Mouse (Mus musculus): Measurements from ENCODE around the gene Mum1.
A peak's percentile ranks its signal among the peaks of the same experiment; 100 is the strongest.

The Mum1 gene

GRCm38 (mm10) chr10:80250573-80250972 lies 24.3 kb downstream of the Mum1 start:
- no peak for DNase-seq (ENCODE audit: low spot score in 2 of 2)

GRCm38 (mm10) chr10:80252011-80252410 lies 25.8 kb downstream of the Mum1 start:
- no peak for DNase-seq (ENCODE audit: low spot score in 2 of 2)

DNA sequence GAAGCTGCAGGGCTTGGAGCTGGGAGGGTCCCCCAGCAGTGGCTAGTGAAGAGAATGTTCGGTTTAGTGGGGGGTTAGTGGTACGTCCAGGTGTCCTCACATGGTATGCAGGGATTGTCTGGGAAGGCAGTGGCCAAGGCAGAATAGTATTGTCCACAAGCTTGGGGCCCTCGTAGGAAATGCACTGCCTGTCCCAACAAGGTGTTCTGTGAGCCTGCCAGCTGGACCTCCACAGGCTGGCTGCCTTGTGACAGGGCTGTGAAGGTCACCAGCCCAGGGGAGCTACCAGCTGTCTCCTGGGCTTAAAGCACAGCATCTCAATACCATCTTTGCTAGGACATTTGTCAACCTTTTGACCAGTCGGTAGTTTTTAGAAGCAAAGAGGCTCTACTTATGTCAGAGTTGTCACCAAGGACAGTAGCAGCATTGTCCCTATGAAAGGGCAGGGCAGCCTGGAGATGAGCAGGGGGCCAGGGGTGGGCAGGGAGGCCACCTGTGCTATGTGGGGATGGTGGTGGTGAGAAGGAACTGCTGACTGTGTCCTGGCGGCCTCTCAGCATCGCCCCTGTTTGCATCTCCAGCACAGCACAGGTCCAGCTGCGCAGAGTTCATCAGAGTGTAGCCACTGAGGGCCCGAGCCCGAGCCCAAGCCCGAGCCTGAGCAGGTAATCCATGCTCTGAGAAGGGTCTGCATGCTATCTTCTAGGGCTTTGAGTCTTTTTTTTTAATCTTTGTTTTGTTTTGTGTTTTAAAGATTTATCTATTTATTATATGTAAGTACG lies 26.4 kb downstream of the Mum1 start:
- no peak for DNase-seq (ENCODE audit: low spot score in 2 of 2)

DNA sequence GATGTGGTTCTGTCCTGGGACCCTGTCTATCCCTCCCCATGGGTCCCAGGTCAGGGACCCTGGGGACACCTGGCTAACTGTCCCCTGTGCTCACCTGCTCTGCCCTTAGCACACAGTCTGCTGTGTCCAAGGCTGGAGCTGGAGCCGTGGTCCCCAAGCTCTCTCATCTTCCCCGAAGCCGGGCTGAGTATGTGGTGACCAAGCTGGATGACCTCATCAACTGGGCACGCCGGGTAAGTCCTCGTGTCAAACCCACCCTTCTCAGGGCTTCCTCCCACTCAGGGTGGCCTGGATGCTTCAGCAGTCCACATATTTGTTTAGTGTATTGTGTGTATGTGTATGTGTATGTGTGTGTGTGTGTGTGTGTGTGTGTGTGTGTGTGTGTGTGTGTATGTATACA lies 27.3 kb downstream of the Mum1 start:
- no peak for DNase-seq (ENCODE audit: low spot score in 2 of 2)

DNA sequence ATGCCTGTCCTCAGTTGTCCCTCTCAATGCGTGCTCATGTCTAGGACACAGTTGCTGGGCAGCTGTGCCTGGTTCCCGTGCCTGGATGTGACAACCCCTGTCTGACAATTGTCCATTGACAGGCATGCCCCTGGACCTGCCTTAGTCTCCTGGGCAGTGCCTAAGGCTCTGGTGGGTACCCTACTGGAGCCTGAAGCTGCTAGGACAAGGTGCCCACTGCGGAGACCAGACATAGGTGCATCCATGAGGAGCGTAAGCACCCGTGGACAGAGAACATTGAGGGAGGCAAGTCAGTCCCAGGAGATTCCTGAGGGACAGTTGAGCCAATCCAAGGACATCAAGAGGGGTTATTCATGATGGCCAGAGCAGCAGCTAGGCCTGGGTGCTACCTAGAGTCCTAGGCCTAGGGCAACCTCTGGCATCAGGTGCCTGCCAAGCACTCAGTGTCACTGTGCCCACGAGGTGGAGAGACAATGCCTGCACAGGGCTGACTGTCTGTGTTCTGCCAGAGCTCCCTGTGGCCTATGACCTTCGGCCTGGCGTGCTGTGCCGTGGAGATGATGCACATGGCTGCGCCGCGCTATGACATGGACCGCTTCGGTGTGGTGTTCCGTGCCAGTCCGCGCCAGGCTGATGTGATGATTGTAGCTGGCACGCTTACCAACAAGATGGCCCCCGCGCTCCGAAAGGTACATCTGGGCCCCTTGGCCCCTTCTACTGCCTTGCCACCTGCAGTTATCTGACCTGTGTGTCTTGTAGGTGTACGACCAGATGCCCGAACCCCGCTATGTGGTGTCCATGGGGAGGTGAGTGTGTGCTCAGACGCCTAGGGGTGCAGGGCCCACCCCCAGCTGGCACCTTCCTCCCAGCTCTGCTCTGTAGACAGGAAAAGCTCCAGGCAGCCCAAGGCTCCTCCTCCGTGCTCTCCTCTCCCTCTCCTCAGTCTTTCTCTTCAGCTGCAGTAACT lies 28.4 kb downstream of the Mum1 start:
- DNase-seq (ENCODE audit: low spot score in 2 of 2) = no peak

DNA sequence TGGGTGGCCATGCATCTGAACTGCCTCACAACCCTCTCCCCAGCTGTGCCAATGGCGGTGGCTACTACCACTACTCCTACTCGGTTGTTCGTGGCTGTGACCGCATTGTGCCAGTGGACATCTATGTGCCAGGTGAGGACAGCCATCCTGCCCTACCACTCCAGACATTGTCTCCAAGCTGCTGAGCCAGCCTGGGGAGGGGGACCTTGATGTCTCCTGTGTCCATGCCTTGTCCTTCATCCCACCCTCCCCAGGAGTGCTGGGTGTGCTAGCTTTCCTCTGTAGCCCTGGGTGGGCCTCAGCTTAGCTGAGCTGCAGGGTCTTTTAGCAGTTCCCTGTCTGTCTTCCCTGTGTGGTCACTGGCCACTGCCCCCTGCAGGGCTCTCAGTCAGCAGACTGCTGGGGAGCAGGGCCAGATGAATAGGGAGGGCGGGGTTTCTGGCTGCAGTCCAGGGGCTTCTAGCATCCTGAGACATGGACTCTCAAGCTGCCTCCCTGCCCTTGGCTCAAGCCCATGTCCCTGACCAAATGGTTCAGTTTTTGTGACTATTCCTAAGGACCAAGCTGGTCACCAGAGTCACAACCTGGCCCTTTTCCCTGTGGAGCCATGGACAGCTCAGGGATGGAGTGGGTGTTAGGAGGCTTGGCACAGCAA lies 29.8 kb downstream of the Mum1 start:
- DNase-seq (ENCODE audit: low spot score in 2 of 2) = no peak

DNA sequence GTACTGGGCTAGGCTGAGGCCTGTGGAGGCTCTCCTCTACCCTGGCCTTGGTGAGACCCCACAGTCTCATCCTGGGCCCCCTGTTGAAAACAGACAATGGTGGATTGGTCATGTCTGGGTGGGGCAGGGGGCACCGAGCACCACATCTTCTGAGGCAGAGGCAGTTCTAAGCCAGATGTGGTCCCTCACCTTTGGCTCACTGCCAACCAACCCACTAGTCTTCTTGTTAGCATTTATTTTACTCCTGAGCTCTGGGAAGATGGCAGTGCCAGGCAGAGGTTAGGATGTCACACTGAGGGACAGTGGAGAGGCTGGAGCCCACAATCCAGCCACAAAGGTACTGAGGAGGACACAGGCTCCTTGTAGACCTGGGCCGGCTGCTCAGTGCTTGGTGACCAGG lies 31.7 kb downstream of the Mum1 start:
- DNase-seq (ENCODE audit: low spot score in 2 of 2) = no peak

DNA sequence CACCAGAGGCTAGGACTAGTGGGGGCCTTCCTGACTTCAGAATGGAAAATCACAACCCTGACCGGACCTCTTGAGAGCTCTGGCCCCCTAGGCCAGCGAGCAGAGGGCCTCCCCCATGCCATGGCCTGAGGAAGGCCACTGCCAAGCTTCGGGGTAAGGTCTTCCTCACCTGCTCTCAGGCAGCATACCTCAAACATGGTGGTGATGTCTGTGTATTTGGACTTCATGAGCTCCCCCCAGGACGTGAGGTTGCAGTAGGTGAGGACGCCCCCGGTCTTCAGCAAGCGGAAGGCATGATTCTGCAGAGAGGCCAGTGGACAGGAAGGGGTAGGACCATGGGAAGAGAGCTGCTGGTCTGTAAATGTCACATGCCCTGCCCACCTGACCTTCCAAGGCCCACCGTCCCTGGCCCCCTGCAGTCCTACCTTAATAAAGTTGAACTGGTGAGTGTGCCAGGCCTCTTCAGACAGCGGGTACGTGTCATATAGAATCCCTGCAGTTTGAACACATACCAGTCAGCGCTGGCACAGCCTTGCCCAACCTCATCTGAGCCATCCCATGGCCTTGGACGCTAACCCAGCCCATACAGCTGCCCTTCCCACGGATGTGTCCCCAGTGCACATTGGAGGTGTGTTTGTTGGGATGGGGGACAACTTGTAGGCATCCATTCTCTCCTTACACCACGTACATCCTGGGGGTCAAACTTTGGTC lies 32.7 kb downstream of the Mum1 start:
- no peak for DNase-seq (ENCODE audit: low spot score in 2 of 2)

DNA sequence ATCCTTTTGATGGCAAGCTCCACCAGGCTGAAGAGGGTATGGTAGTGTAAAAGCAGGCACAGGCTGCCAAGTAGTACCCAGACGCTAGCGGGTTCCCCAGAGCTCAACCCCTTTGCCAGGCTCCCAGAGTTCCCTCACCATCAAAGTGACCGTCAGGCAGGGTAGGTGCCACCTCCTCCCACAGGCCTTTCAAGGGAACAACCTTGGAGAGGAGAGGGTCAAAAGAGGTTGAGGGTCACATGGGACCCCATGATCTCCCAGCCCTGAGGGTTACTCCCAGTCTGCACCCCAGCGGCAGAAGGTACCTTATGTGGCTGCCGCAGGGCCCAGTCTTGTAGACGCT lies 33.2 kb downstream of the Mum1 start:
- no peak for DNase-seq (ENCODE audit: low spot score in 2 of 2)

GRCm38 (mm10) chr10:80259861-80260641 lies 33.8 kb downstream of the Mum1 start:
- peak in 1 of 2 experiments; percentile 67 for DNase-seq (ENCODE audit: low spot score in 2 of 2)

GRCm38 (mm10) chr10:80260642-80261584 lies 34.7 kb downstream of the Mum1 start, which contains the start of the genes Gamt and Dazap1:
Gene Gamt (minus strand): TSS chr10:80261012.
Gene Dazap1 (plus strand): TSS chr10:80261486.
- DNase-seq (ENCODE audit: low spot score in 2 of 2) = peak; percentile 99

- peak; percentile 96 to 98 for DNase-seq (ENCODE audit: low spot score in 2 of 2)
Observed at GRCm38 (mm10) chr10:80261585-80261968, 35.3 kb downstream of the Mum1 start.

DNA sequence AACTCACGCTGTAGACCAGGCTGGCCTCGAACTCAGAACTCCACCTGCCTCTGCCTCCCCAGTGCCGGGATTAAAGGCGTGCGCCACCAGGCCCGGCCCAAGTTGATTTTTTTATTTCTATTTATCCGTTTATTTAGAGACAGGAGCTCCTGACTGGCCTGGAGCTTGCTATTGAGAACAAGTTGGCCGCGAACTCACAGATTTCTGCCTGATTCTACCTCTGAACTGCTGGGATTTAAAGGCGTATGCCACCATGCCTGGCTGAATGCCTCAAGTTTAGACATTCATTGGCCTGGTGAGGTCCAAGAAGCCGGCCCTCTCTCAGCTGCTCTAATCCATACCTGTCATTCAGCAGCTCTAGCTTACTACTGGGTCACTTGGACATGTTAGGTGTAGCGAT lies 35.9 kb downstream of the Mum1 start:
- DNase-seq (ENCODE audit: low spot score in 2 of 2) = no peak

DNA sequence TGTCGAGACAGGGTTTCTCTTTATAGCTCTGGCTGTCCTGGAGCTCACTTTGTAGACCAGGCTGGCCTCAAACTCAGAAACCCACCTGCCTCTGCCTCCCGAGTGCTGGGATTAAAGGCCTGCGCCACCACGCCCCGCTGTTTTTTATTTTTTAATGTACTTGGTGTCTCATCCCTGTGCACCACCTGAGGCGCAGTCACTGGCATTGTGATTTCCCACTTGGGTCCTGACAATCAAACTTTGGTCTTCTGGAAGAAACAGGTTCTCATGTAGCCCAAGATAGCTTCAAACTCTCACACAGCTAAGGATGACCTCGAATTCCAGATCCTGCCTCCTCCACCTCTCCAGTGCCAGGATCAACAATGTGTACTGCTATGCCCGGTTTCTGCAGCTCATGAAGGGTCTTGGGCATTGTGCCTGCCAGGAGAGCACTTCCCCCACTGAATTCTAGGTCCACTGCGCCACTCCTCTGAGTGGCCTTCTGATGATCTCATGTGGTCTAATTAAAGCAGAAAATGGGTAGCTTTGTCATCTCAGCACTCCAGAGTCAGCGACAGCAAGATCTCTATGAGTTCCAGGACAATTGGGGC lies 36.6 kb downstream of the Mum1 start:
- no peak for DNase-seq (ENCODE audit: low spot score in 2 of 2)

GRCm38 (mm10) chr10:80264341-80265148 lies 38.3 kb downstream of the Mum1 start:
- DNase-seq (ENCODE audit: low spot score in 2 of 2) = peak; percentile 98 to 99

DNA sequence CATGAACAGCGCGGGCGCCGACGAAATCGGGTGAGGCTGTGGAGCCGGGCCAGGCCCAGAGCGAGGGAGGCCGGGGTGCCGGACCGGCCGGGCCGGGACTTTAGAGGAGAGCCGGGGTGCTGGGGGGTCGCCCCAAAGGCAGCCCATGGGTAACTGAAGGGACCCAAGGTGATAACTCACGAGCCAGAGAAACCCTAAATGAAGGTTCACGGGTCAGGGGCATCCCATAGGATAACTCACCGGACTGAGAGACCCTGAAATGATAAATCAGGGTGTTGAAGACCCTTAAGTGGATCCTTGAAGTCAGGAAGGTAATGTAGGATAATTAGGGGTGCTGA lies 38.9 kb downstream of the Mum1 start:
- no peak for DNase-seq (ENCODE audit: low spot score in 2 of 2)

DNA sequence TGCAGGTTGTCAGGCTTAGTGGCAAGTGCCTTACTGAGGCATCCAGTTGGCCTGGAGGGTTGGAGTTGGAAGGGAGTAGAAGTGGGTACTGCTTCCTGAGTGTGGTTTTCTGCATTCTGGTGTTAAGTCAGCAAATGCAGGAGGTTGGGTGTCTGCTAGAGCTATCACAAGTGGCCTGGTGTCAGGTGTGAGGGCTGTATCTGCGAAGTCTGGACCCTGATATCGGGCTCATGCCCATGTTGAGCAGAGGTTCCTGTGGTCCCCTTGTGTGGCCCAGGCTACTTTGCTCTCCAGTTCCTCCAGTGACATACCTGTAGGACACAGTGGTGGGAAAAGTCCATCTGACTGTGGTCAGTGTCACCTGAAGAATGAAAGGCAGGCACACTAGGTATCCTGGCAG lies 43.9 kb downstream of the Mum1 start:
- DNase-seq (ENCODE audit: low spot score in 2 of 2) = no peak

- no peak for DNase-seq (ENCODE audit: low spot score in 2 of 2)
Observed at GRCm38 (mm10) chr10:80270734-80271181, 44.5 kb downstream of the Mum1 start.
